Mouse (Mus musculus): ENCODE data around the gene Ppp2r5e. TPM values are rescaled to one million over a fixed set of nuclear protein-coding genes. Genes with fewer than 3 reads are reported as not detected.
"Not testable (repeated sequence)": the region's sequence is repeated elsewhere in the genome, so short reads cannot be mapped to it uniquely, and the experiment has no call there.

Ppp2r5e gene
- total RNA-seq, 2 experiments from 2014 or later, result 28.3 to 61.2 TPM

- no peak for ATAC-seq (replicated peaks; ENCODE audit: low FRiP score, poor library complexity, severe bottlenecking)
Observed at GRCm38 (mm10) chr12:75502664-75503063, 93.4 kb downstream of the Ppp2r5e start.

- ATAC-seq (replicated peaks; ENCODE audit: low FRiP score, poor library complexity, severe bottlenecking), result no peak
Observed at GRCm38 (mm10) chr12:75497698-75498097, 98.3 kb downstream of the Ppp2r5e start.

DNA sequence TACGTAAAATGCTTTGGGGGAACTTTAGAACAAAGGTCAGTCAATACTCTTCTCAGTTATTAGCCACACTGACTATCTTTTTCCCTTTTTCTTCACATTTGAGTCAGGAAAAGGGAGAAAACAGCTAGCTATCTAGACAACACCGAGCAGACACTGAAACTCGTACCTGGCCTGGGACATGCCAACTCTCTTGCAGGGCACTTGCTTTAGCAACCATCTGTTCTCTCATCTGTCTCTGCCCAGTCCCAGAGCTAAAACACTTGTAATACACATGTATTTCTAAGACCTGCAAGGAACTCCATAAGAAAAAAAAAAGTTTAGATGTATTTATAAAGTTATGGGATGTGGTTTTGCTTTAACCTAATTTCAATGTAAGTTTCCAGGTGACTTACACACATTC, 100.4 kb downstream of the Ppp2r5e start:
- ATAC-seq (replicated peaks; ENCODE audit: low FRiP score, poor library complexity, severe bottlenecking), result no peak

- ATAC-seq (replicated peaks; ENCODE audit: low FRiP score, poor library complexity, severe bottlenecking), result no peak
Observed at GRCm38 (mm10) chr12:75494643-75495042, 101.4 kb downstream of the Ppp2r5e start.

DNA sequence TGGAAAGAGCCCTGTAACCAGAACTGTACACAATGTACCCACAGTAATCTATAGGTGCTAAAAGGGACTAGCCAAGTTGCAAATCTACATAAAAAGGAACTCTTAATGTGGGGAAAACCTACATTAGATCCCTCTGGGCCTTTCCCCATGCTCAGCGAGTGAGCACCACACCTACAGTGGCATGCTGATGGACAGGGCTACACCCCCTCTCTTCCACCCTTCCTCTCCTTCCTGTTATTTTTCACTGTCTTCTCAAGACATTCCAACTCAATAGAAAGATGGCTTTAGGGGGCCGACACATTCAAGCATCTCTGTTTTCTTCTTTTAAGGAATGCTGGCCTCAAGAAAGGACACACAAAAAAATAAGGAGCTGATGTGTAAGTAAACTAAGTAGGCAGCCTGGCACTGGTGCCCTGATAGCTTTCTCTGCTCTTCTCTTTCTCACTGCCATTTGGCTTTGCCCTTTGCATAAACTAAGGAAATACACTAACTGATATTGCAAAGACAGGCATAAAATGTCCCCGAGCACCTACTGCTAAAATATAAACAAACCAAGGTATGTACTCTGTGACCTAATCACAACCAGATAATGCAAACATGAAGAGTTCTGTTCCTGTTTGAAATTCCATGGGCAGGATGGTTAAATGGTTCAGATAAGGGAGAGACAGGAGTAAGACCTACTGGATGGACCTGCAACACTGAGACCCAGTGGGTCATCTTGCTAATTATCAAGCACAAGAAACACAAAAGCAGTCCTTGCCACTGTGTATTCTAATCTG, 103.3 kb downstream of the Ppp2r5e start:
- ATAC-seq (replicated peaks; ENCODE audit: low FRiP score, poor library complexity, severe bottlenecking), result no peak

DNA sequence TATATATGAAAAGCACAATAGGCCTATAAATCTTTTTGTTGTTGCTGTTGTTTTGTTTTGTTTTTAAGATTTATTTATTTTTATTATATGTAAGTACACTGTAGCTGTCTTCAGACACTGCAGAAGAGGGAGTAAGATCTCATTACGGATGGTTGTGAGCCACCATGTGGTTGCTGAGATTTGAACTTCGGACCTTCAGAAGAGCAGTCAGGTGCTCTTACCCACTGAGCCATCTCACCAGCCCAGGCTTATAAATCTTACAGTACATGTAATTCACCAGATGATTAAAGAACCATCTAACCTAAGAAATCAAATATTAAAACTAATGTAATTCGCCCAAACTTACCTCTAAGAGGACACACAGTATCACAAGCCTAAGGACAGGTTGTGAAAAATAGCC, 103.9 kb downstream of the Ppp2r5e start:
- not testable (repeated sequence) for ATAC-seq (replicated peaks; ENCODE audit: low FRiP score, poor library complexity, severe bottlenecking)

GRCm38 (mm10) chr12:75487500-75487899, 108.5 kb downstream of the Ppp2r5e start:
- no peak for ATAC-seq (replicated peaks; ENCODE audit: low FRiP score, poor library complexity, severe bottlenecking)

DNA sequence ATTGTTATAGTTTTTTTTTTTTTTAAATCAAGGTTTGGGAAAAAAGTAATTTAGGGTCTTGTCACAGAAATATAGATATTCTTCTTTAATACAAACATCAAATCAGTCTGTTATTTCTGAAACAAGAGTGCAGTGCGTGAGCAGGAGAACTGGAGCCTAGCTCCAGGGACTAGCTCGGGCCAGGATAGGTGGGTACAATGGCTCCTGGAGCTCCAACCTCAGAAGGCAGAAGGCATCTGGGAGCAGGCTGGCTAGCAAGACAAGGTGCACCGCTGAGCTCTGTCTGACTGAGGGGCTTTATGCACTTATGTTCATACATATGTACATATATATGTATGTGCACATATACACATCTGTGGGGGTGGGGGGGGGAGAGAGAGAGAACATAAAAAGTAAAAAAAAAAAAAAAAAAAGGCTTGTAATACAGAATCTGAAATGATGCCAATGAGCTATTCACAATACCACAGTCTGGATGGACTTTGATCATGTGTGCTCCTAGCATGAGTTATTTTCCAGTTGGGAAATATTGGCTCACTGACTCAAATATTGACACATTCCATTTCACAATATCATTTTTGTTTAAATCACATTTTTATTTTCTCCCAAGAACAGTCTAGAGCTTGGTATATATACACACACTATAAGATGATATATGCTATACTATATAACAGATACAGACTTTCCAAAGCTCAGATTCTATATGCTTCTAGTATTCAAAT, 109.3 kb downstream of the Ppp2r5e start:
- no peak for ATAC-seq (replicated peaks; ENCODE audit: low FRiP score, poor library complexity, severe bottlenecking)

DNA sequence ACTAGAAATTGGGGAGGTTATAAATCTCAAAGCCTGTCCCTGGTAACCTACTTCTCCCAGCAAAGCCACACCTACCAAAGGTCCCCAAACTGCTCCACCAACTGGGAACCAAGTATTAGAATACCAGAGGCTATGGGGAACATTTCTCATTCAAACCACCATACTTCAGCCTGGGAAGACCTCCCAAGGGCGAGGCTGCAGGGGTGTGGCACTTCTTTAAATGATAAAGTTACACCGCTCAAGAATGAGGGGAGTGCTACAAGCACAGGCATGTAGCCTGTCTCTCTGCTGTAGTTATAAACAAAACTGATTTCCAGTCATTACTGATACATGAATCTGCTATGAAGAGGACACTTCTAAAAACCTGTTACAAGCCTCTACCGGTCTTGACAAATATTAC, 113.3 kb downstream of the Ppp2r5e start:
- ATAC-seq (replicated peaks; ENCODE audit: low FRiP score, poor library complexity, severe bottlenecking), result no peak

- ATAC-seq (replicated peaks; ENCODE audit: low FRiP score, poor library complexity, severe bottlenecking), result no peak
Observed at GRCm38 (mm10) chr12:75482015-75482414, 114.0 kb downstream of the Ppp2r5e start.

DNA sequence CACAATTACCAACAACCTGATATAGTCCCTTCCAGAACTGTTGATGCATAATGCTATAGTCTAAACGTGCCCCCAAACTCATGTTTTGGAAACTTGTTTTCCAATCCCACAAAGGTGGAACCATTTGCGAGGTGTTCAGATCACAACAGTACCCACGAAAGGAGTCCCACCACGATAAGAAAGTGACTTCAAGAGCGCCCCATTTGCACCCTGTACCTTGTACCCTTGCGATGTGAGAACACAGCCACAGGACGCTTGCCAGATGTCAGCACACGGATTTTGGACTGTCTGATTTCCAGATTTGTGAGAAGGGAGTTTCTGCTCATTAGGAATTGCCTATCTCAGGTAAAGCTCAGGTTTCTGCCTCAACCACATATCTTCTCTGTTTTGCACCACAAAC, 116.0 kb downstream of the Ppp2r5e start:
- no peak for ATAC-seq (replicated peaks; ENCODE audit: low FRiP score, poor library complexity, severe bottlenecking)

- no peak for ATAC-seq (replicated peaks; ENCODE audit: low FRiP score, poor library complexity, severe bottlenecking)
Observed at GRCm38 (mm10) chr12:75479375-75479898, 116.6 kb downstream of the Ppp2r5e start.

GRCm38 (mm10) chr12:75478596-75478995, 117.4 kb downstream of the Ppp2r5e start:
- no peak for ATAC-seq (replicated peaks; ENCODE audit: low FRiP score, poor library complexity, severe bottlenecking)

GRCm38 (mm10) chr12:75478117-75478516, 117.9 kb downstream of the Ppp2r5e start:
- ATAC-seq (replicated peaks; ENCODE audit: low FRiP score, poor library complexity, severe bottlenecking), result no peak

- no peak for ATAC-seq (replicated peaks; ENCODE audit: low FRiP score, poor library complexity, severe bottlenecking)
Observed at GRCm38 (mm10) chr12:75473021-75473420, 123.0 kb downstream of the Ppp2r5e start.

GRCm38 (mm10) chr12:75472107-75472506, 123.9 kb downstream of the Ppp2r5e start:
- no peak for ATAC-seq (replicated peaks; ENCODE audit: low FRiP score, poor library complexity, severe bottlenecking)

DNA sequence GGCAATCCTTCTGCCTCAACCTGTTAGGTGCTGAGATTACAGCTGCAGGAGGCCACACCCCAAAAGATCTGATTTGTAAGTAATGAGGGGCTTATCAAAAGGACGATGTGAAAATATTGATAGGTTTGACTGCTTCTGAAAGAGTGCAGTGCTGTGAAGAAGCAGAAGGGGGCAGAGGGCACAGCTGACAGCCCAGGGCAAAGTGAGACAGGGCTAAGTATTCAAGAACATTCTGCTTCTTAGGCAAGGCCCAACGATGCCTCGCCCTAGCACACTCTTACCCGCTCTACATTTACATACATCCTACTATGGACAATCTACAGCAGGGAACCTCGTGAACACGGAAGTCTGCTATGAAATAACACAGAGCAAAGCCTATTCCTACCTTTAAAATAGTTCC, 128.2 kb downstream of the Ppp2r5e start:
- no peak for ATAC-seq (replicated peaks; ENCODE audit: low FRiP score, poor library complexity, severe bottlenecking)

DNA sequence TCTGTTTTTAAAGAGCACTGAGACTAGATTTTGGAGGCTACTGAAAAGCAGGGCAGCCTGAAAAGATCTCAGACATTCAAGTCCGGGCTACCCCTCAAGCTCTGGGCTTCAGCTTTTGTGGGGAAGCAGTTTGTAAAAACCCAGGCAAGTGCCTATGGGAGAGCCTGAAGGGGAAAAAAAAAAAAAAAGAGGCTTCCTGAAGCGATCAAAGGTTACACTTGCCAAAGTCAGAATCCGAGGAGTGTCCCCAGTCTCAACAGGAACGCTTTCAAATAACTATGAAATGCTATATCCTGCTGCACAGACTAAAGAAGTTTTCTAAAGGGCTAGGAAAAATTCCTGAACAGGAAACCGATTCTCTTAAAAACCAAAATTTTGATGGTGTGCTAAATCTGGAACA, 128.9 kb downstream of the Ppp2r5e start:
- ATAC-seq (replicated peaks; ENCODE audit: low FRiP score, poor library complexity, severe bottlenecking), result no peak

DNA sequence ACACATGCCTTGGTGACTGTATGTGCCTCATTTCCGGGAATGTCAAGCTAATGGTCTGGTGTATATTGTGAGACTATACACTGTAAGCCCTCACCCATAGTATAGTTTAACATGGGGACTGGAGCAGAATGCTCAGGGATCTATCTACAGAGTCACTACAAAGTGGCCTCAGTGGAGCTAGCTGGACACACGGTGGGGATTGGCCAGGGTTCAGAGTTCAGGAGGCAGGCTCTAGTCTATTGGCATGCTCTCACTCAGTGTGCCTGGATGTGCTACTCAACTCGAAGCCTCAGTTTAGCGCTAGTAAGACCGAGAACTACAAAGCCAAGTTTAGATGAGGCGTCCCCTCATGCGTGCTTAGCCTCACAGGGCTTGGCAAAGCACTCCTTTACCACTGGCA, 129.8 kb downstream of the Ppp2r5e start:
- ATAC-seq (replicated peaks; ENCODE audit: low FRiP score, poor library complexity, severe bottlenecking), result no peak

DNA sequence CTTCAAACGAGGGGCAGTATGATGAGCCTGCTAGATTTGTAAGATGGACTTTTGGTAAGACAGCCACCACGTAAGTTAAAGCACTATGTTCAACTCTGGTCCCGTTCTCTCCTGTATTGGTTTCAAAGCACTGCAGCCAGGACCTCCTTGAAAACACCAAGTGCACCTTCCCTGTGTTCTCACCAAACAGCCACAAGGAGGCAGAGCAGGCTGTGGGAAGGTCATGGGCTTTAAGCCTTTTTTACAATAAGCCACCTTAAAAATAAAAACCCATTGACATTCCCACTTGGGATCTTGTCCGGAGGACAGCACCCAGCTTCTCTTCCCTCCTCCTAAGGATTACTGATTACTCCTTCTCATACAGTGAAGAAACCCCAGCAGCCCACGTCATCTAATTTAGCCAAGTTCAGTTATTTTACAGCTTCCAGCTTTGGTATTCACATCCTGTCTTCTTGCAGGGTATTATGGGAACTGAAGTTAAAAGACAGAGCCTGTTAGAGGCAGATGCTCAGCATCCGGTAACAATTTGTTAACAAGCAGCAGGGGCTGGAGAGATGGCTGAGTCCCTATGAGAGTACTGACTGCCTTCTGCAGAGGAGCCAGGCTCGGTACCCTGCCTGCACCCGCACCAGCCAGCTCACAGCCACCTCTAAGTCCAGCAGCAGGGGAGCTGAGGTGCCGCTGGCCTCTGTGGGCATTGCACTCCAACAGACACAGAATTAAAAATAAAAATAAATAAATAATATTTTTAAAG, 131.9 kb downstream of the Ppp2r5e start:
- ATAC-seq (replicated peaks; ENCODE audit: low FRiP score, poor library complexity, severe bottlenecking), result no peak
